Mouse (Mus musculus) forebrain, embryonic 15.5 days (tissue): Measurements from ENCODE around the gene Nhsl2. TPM values are rescaled to one million over a fixed set of nuclear protein-coding genes. Genes with fewer than 3 reads are reported as not detected.
"Not testable (repeated sequence)": the region's sequence is repeated elsewhere in the genome, so short reads cannot be mapped to it uniquely, and the experiment has no call there.

Experiments used
- ATAC-seq: fragments of 200-750 bp; cut with Nextera tagmentation; replicated peaks from 2 replicates; pipeline ENCODE4 v1.8.0; 2017; ENCODE audit warnings: mild to moderate bottlenecking, moderate TSS enrichment, moderate library complexity
- H3K27ac ChIP-seq: fragments of 300-500 bp; sonication (generic); replicated peaks from 2 replicates; pipeline ENCODE4 v1.5.1; 2015; ENCODE audit warnings: mild to moderate bottlenecking, inconsistent platforms
- H3K27me3 ChIP-seq: fragments of 300-500 bp; sonication (generic); 2 replicates; pipeline ENCODE4 v1.6.1; 2015; ENCODE audit warnings: inconsistent platforms
- H3K36me3 ChIP-seq: fragments of 300-500 bp; sonication (generic); 2 replicates; pipeline ENCODE4 v1.6.1; 2015; ENCODE audit warnings: mild to moderate bottlenecking, inconsistent platforms
- H3K4me1 ChIP-seq: fragments of 300-500 bp; sonication (generic); 2 replicates; pipeline ENCODE4 v1.6.1; 2015; ENCODE audit warnings: inconsistent platforms
- H3K4me2 ChIP-seq: fragments of 300-500 bp; sonication (generic); replicated peaks from 2 replicates; pipeline ENCODE4 v1.6.1; 2015; ENCODE audit warnings: mild to moderate bottlenecking, inconsistent platforms
- H3K4me3 ChIP-seq: fragments of 300-500 bp; sonication (generic); 2 replicates; pipeline ENCODE4 v1.5.1; 2015; ENCODE audit warnings: mild to moderate bottlenecking, inconsistent platforms
- H3K9ac ChIP-seq: fragments of 300-500 bp; sonication (generic); replicated peaks from 2 replicates; pipeline ENCODE4 v1.6.1; 2015; ENCODE audit warnings: mild to moderate bottlenecking, inconsistent platforms
- H3K9me3 ChIP-seq: fragments of 300-500 bp; sonication (generic); 2 replicates; pipeline ENCODE4 v1.6.1; 2016; ENCODE audit warnings: inconsistent platforms
- WGBS: fragments of 180-500 bp; shearing (Covaris S2); methylation state at CpG from one replicate; pipeline ENCODE4 v1.1.7; 2015; ENCODE audit warnings: mixed read lengths; 5-methylcytosine and 5-hydroxymethylcytosine counted together
- polyA plus RNA-seq: library from polyadenylated mRNA; unstranded; fragments of >200 nt; fragmentation: Nextera tagmentation; extraction: Ambion mirVana; gene quantifications from 2 replicates; pipeline ENCODE4 v1.2.1, GENCODE M21; 2015

The Nhsl2 gene
- polyA plus RNA-seq = 4.5 and 5.1 TPM in 2 replicates

GRCm38 (mm10) chrX:101849281-101849821 is at the start of gene Nhsl2:
Nhsl2 (plus strand) TSS chrX:101849385.
- peak; percentile 94 for ATAC-seq
- Histone ChIP-seq H3K4me2 (peak within 1 kb of the TSS; percentile 74), H3K4me3 (peak within 1 kb of the TSS; percentile 54), H3K27me3 (peaks cover 35% of the 10 kb centered on the region), H3K9me3 (no peaks in the 10 kb centered on the region), H3K9ac (peak within 1 kb of the TSS; percentile 45), H3K36me3 (no peaks in the 10 kb centered on the region), H3K27ac (no peak within 1 kb of the TSS), H3K4me1 (peaks cover 8% of the 10 kb centered on the region; the same call in 1 of the 2 replicates)
- WGBS = 14% methylated on average over 58 of the region's 58 CpGs

- Histone ChIP-seq H3K4me2 (no peak overlapping the region), H3K36me3 (no peaks in the 10 kb centered on the region), H3K9me3 (no peaks in the 10 kb centered on the region), H3K27ac (no peak overlapping the region), H3K9ac (no peak overlapping the region), H3K4me3 (no peak overlapping the region), H3K4me1 (no peaks in the 10 kb centered on the region), H3K27me3 (no peaks in the 10 kb centered on the region; the same call in 1 of the 2 replicates)
- ATAC-seq = no peak
- WGBS = 35% methylated on average over 2 of the region's 2 CpGs
Measured at GRCm38 (mm10) chrX:101805512-101805911, 43.7 kb upstream of the Nhsl2 start.

DNA sequence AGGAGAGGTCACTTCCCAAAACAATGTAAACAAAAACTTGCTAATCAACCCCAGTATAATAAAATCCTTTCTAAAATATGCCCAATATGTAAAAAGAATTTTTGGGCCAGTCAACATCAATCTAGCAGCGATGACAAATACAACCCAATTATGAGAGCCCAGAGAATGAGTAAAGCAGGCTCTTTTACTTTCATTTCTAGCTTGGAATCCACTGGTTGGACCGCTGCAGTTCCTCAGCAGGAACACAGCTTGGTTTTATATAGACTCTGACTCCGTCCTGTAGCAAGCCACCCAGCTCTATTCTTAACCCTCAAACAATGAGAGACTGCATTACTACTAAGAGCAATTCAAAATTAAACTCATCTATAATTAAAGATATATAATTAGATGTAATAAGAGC is 37.4 kb upstream of the Nhsl2 start:
- no peaks in the 10 kb centered on the region for H3K9me3 ChIP-seq
- H3K9ac ChIP-seq = no peak overlapping the region
- H3K4me1 ChIP-seq = no peaks in the 10 kb centered on the region
- H3K27me3 ChIP-seq = no peaks in the 10 kb centered on the region
- H3K36me3 ChIP-seq = no peaks in the 10 kb centered on the region
- no peak overlapping the region for H3K4me3 ChIP-seq
- no peak for ATAC-seq
- H3K4me2 ChIP-seq = no peak overlapping the region
- WGBS = 74% methylated on average over 3 of the region's 3 CpGs
- H3K27ac ChIP-seq = no peak overlapping the region

GRCm38 (mm10) chrX:101819163-101819562 is 30.0 kb upstream of the Nhsl2 start:
- Histone ChIP-seq H3K9ac (no peak overlapping the region), H3K4me1 (no peaks in the 10 kb centered on the region), H3K36me3 (no peaks in the 10 kb centered on the region), H3K27me3 (no peaks in the 10 kb centered on the region), H3K9me3 (no peaks in the 10 kb centered on the region), H3K4me2 (no peak overlapping the region), H3K27ac (no peak overlapping the region), H3K4me3 (no peak overlapping the region)
- 61% methylated on average over 1 of the region's 1 CpGs for WGBS
- ATAC-seq = no peak

DNA sequence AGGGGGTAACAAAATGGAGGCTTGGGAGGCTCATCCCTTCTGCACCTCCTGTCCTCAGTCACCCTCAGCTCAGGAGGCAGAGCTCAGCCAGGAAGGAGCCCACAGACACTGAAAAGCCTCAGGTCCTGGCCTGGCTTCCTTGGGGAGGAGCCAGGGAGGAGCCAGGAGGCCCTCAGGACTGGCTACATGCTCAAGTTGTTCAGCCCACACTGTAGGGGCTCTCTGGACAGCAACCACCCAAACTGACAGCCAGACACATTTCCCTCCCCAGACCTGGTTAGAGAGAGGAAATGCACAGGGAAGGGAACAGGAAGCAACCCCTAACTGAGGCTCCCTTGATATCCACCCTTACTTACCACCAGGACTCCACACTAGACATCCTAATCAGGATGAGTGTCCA is 29.2 kb upstream of the Nhsl2 start:
- not testable (repeated sequence) for ATAC-seq, H3K4me1 ChIP-seq, H3K4me2 ChIP-seq, H3K9me3 ChIP-seq, H3K9ac ChIP-seq, H3K27me3 ChIP-seq, H3K4me3 ChIP-seq, H3K36me3 ChIP-seq, H3K27ac ChIP-seq

- peaks cover 8% of the 10 kb centered on the region; the same call in 1 of the 2 replicates for H3K4me1 ChIP-seq
- H3K4me3 ChIP-seq = no peak overlapping the region
- WGBS = 60% methylated on average over 5 of the region's 5 CpGs
- no peak overlapping the region for H3K4me2 ChIP-seq
- H3K36me3 ChIP-seq = no peaks in the 10 kb centered on the region
- no peaks in the 10 kb centered on the region for H3K9me3 ChIP-seq
- ATAC-seq = no peak
- no peak overlapping the region for H3K27ac ChIP-seq
- H3K27me3 ChIP-seq = peaks cover 35% of the 10 kb centered on the region
- H3K9ac ChIP-seq = no peak overlapping the region
Measured at GRCm38 (mm10) chrX:101847191-101847795, 1.9 kb upstream of the Nhsl2 start.

DNA sequence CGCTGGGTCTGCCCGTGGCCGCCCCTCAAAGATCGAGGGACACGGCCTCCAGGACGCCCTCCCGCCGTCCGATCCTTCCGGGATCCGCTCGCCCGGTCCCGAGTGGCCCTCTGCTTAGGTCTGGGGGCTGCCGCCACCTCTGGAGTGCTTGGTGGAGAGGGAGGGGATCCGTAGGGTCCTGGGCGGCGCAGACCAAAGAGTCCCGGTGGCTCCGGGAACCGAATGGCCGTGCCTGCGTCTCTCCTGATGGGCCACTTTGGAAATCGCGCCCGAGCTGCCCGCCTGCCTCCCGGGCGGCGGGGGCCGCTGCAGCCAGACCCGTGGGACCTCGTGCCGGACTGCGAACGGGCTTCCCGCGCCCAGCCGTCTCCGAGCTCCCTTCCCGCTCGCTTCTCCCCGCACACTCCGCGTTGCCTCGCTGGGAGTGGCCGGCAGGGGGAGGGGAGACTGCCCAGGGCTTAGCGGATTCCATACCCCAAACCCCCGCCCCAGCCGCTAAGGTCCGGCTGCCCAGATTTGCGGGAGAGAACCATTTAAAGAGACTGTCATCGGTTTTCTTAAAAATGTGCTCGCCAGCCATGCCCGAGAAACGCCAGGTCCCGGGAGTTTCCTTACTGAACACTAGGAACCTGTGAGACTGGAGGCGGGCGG is 841 bp downstream of the Nhsl2 start:
- Histone ChIP-seq H3K4me2 (peak overlapping the region; percentile 74), H3K36me3 (no peaks in the 10 kb centered on the region), H3K4me1 (peaks cover 8% of the 10 kb centered on the region; the same call in 1 of the 2 replicates), H3K27ac (no peak overlapping the region), H3K9ac (peak overlapping the region; percentile 45), H3K4me3 (peak overlapping the region; percentile 54), H3K27me3 (peaks cover 40% of the 10 kb centered on the region), H3K9me3 (no peaks in the 10 kb centered on the region)
- ATAC-seq = peak; percentile 56
- 31% methylated on average over 56 of the region's 59 CpGs for WGBS

DNA sequence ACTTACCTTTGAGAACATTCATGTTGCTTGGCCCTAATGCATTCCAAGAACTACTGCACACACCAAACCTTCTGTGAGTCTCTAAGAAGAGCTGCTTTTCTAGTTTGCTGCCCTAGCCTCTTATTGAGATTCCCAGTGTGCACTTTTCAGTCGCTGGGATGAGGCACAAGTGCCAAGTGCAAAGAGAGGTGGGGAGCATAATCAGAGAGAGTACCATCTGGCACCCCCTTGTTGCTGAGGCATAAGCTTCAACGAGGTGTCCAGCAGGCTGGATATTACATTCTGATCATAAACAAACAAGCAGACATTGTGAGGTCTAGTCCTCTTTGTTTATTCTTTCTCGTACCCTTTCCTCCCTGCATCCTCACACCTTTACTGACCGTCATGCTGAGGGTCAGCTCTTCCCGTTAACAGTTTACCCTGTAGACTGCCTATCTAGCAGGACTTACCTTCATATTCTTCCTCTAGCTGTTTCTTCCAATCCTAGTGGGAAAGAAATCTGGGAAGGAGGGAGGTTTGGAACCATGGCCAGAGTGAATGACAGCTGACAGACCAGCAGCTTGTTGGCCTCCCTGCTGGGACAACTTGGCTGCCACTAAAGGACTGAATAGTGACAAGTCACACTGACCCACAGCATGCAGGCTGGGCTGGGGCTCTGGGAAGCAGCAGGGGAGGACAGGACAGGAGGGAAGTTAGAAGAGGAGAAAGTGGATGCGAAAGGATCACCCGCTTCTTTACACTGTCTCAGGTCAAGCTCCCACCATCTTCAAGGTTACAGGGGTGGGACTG is 2.6 kb downstream of the Nhsl2 start:
- no peak for ATAC-seq
- Histone ChIP-seq H3K4me3 (no peak overlapping the region), H3K27ac (no peak overlapping the region), H3K9ac (no peak overlapping the region), H3K36me3 (no peaks in the 10 kb centered on the region), H3K4me2 (no peak overlapping the region), H3K4me1 (peaks cover 8% of the 10 kb centered on the region; the same call in 1 of the 2 replicates), H3K27me3 (peaks cover 40% of the 10 kb centered on the region), H3K9me3 (no peaks in the 10 kb centered on the region)
- 52% methylated on average over 7 of the region's 7 CpGs for WGBS

DNA sequence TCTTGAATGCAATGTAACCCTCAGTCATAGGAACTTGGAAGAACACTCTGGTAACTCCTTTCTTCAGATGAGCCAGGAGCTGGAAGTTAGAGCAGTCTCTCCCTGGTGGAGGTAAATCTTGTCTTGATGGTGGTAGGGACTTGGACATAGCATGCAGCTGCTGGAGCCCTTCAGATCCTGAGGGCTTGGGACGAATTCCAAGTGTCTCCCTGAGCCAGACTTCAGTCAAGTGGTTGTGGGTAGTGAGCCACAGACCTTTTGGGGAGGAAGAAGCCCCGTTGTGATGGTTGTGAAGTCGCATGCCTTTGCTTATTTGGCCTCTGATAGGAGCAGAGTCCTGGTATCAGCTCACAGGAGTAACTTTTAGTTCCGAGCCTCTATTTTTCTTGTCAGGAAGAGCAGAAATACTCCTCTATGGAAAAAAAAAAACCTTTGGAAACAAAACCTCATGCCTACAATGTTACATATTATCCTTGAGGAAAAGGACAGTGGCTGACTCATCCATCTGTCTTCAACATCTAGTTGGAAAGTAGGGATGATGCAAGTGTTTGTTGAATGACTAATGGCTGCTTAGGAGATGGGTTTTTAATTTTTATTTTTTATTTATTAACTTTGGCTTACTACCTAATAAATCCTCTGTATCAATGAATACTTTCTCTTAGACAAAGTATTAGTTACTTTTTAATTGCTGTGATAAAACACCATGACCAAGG is 14.6 kb downstream of the Nhsl2 start:
- Histone ChIP-seq H3K27ac (no peak overlapping the region), H3K27me3 (no peaks in the 10 kb centered on the region), H3K9ac (no peak overlapping the region), H3K9me3 (no peaks in the 10 kb centered on the region), H3K4me1 (no peaks in the 10 kb centered on the region), H3K4me3 (no peak overlapping the region), H3K36me3 (no peaks in the 10 kb centered on the region), H3K4me2 (no peak overlapping the region)
- no peak for ATAC-seq
- 72% methylated on average over 4 of the region's 4 CpGs for WGBS

DNA sequence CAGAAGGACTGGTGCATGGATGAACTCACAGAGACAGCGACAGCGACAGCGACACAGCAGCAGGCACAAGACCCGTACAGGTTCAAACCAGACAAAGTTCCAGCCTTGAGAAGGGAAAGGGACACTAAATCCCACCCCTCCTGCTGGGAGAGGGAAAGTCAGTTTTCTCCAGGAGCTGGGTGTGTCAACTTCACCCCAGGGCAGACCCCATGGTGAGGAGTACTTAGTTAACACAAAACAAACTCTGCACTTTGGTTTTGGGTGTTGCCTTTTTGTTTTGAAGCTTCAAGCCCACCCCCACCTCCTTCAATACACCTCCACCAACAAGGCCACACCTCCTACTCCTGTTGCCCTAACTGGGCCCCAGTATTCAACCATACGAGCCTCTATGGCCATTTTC is 15.6 kb downstream of the Nhsl2 start:
- H3K27ac ChIP-seq = no peak overlapping the region
- H3K36me3 ChIP-seq = no peaks in the 10 kb centered on the region
- H3K4me1 ChIP-seq = no peaks in the 10 kb centered on the region
- no peak for ATAC-seq
- no peak overlapping the region for H3K4me2 ChIP-seq
- H3K9ac ChIP-seq = no peak overlapping the region
- WGBS = 58% methylated on average over 5 of the region's 5 CpGs
- H3K27me3 ChIP-seq = no peaks in the 10 kb centered on the region
- H3K9me3 ChIP-seq = no peaks in the 10 kb centered on the region
- H3K4me3 ChIP-seq = no peak overlapping the region

- ATAC-seq = no peak
- WGBS = 72% methylated on average over 3 of the region's 3 CpGs
- Histone ChIP-seq H3K36me3 (no peaks in the 10 kb centered on the region), H3K27me3 (no peaks in the 10 kb centered on the region), H3K9ac (no peak overlapping the region), H3K4me1 (no peaks in the 10 kb centered on the region), H3K4me2 (no peak overlapping the region), H3K9me3 (no peaks in the 10 kb centered on the region), H3K27ac (no peak overlapping the region), H3K4me3 (no peak overlapping the region)
Measured at GRCm38 (mm10) chrX:101874147-101874546, 25.0 kb downstream of the Nhsl2 start.
